Mouse (Mus musculus) forebrain, embryonic 11.5 days (tissue): ENCODE measurements around the gene Emilin1. TPM values are rescaled to one million over a fixed set of nuclear protein-coding genes. Genes with fewer than 3 reads are reported as not detected.

Source experiments
- ATAC-seq: fragments of 200-750 bp; cut with Nextera tagmentation; replicated peaks from 2 replicates; pipeline ENCODE4 v1.8.0; 2017; ENCODE audit warnings: moderate TSS enrichment; ENCODE audit not compliant: low FRiP score
- DNase-seq: peaks from one replicate; pipeline ENCODE4 v3.0.0-alpha.2; 2017; ENCODE audit warnings: low spot score
- H3K27ac ChIP-seq: fragments of 300-500 bp; sonication (generic); 2 replicates; pipeline ENCODE4 v1.5.1; 2014; ENCODE audit warnings: low read depth, low read length
- H3K27me3 ChIP-seq: fragments of 300-500 bp; sonication (generic); 2 replicates; pipeline ENCODE4 v1.6.1; 2014; ENCODE audit warnings: mild to moderate bottlenecking, low read length, mixed read lengths; ENCODE audit not compliant: control insufficient read depth, insufficient read depth
- H3K36me3 ChIP-seq: fragments of 300-500 bp; sonication (generic); 2 replicates; pipeline ENCODE4 v1.6.1; 2014; ENCODE audit warnings: mild to moderate bottlenecking, low read length, moderate library complexity, mixed read lengths; ENCODE audit not compliant: control insufficient read depth, insufficient read depth
- H3K4me1 ChIP-seq: fragments of 300-500 bp; sonication (generic); replicated peaks from 2 replicates; pipeline ENCODE4 v1.6.1; 2014; ENCODE audit warnings: low read length, mixed read lengths; ENCODE audit not compliant: control insufficient read depth, insufficient read depth
- H3K4me2 ChIP-seq: fragments of 300-500 bp; sonication (generic); 2 replicates; pipeline ENCODE4 v1.6.1; 2014; ENCODE audit warnings: low read depth, mild to moderate bottlenecking, low read length, moderate library complexity, mixed read lengths; ENCODE audit not compliant: severe bottlenecking
- H3K4me3 ChIP-seq: fragments of 300-500 bp; sonication (generic); 2 replicates; pipeline ENCODE4 v1.5.1; 2014; ENCODE audit warnings: low read depth, low read length
- H3K9ac ChIP-seq: fragments of 300-500 bp; sonication (generic); 2 replicates; pipeline ENCODE4 v1.6.1; 2014; ENCODE audit warnings: low read length
- H3K9me3 ChIP-seq: fragments of 300-500 bp; sonication (generic); 2 replicates; pipeline ENCODE4 v1.6.1; 2016; ENCODE audit warnings: low read length, mixed read lengths; ENCODE audit not compliant: control insufficient read depth
- WGBS: fragments of 180-500 bp; shearing (Covaris S2); extraction: QIAGEN DNeasy Blood & Tissue Kit; methylation state at CpG from one replicate; pipeline ENCODE4 v1.1.7; 2014; 5-methylcytosine and 5-hydroxymethylcytosine counted together
- polyA plus RNA-seq: library from polyadenylated mRNA; unstranded; fragments of >200 nt; fragmentation: Nextera tagmentation; extraction: Ambion mirVana; gene quantifications from 2 replicates; pipeline ENCODE4 v1.2.1, GENCODE M21; 2014

Emilin1 gene
- polyA plus RNA-seq, 1 experiment from 2014 or later: 44.6 TPM

DNA sequence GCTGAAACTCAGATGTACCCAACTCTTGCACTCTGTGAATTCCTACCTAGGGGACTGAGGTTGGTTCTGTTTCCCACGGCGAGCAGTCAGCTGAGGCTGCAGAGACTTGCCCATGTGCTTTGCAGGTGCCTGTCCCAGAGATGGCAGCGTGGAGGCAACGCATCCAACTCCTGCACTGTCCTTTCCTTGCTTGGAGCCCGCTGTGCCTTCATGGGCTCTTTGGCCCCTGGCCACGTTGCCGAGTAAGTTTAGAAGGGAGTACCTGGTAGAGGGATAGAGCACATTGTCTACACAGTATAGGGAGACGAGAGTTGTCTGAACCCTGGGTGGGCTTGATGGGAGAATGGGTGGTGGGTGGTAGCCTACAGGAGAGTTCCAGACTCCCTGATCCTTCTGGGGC is 11.4 kb downstream of the Emilin1 start:
- no peak for ATAC-seq
- no peak overlapping the region for H3K9ac ChIP-seq
- 86% methylated on average over 8 of the region's 8 CpGs for WGBS

GRCm38 (mm10) chr5:30925217-30925616 is 12.0 kb downstream of the Emilin1 start:
- 96% methylated on average over 5 of the region's 5 CpGs for WGBS
- no peaks in the 10 kb centered on the region for H3K36me3 ChIP-seq
- ATAC-seq: no peak

More for the DNA sequence above, 11.4 kb downstream of the Emilin1 start:
- Histone ChIP-seq H3K9me3 (no peaks in the 10 kb centered on the region), H3K4me1 (peaks cover 10% of the 10 kb centered on the region), H3K27ac (no peak overlapping the region), H3K4me2 (no peak overlapping the region), H3K36me3 (no peaks in the 10 kb centered on the region), H3K27me3 (no peaks in the 10 kb centered on the region), H3K4me3 (no peak overlapping the region)
- DNase-seq: no peak

GRCm38 (mm10) chr5:30926073-30926472 is 12.9 kb downstream of the Emilin1 start:
- no peak overlapping the region for H3K9ac ChIP-seq

More at GRCm38 (mm10) chr5:30925217-30925616, 12.0 kb downstream of the Emilin1 start:
- H3K27ac ChIP-seq: no peak overlapping the region
- no peak overlapping the region for H3K4me3 ChIP-seq
- no peaks in the 10 kb centered on the region for H3K27me3 ChIP-seq
- H3K9ac ChIP-seq: no peak overlapping the region
- no peak overlapping the region for H3K4me2 ChIP-seq
- no peaks in the 10 kb centered on the region for H3K9me3 ChIP-seq
- H3K4me1 ChIP-seq: peaks cover 10% of the 10 kb centered on the region
- no peak for DNase-seq

GRCm38 (mm10) chr5:30927945-30928529 is 14.8 kb downstream of the Emilin1 start:
- DNase-seq: no peak
- Histone ChIP-seq H3K9ac (no peak overlapping the region), H3K36me3 (no peaks in the 10 kb centered on the region), H3K27me3 (no peaks in the 10 kb centered on the region), H3K4me3 (no peak overlapping the region), H3K4me1 (no peaks in the 10 kb centered on the region), H3K27ac (no peak overlapping the region), H3K4me2 (peak overlapping the region; percentile 27; the same call in 1 of the 2 replicates), H3K9me3 (no peaks in the 10 kb centered on the region)
- ATAC-seq: 0 out of 2 replicates have a peak, but pooled peaks have one; percentile 53
- WGBS: 45% methylated on average over 7 of the region's 7 CpGs

More at GRCm38 (mm10) chr5:30926073-30926472, 12.9 kb downstream of the Emilin1 start:
- H3K27ac ChIP-seq: no peak overlapping the region
- H3K4me2 ChIP-seq: no peak overlapping the region
- H3K4me1 ChIP-seq: peaks cover 7% of the 10 kb centered on the region
- H3K36me3 ChIP-seq: no peaks in the 10 kb centered on the region
- H3K4me3 ChIP-seq: no peak overlapping the region
- 81% methylated on average over 2 of the region's 2 CpGs for WGBS
- no peaks in the 10 kb centered on the region for H3K9me3 ChIP-seq
- no peaks in the 10 kb centered on the region for H3K27me3 ChIP-seq
- no peak for DNase-seq
- ATAC-seq: no peak

- no peak overlapping the region for H3K4me3 ChIP-seq
- H3K4me2 ChIP-seq: no peak overlapping the region
- H3K9ac ChIP-seq: no peak overlapping the region
- no peaks in the 10 kb centered on the region for H3K4me1 ChIP-seq
- no peaks in the 10 kb centered on the region for H3K9me3 ChIP-seq
- no peaks in the 10 kb centered on the region for H3K36me3 ChIP-seq
- H3K27me3 ChIP-seq: no peaks in the 10 kb centered on the region
- DNase-seq (no peak), ATAC-seq (0 out of 2 replicates have a peak, but pooled peaks have one; percentile 27)
- no peak overlapping the region for H3K27ac ChIP-seq
- 48% methylated on average over 4 of the region's 4 CpGs for WGBS
These were observed 16.9 kb downstream of the Emilin1 start for GRCm38 (mm10) chr5:30930121-30930520.

GRCm38 (mm10) chr5:30930846-30931245 is 17.6 kb downstream of the Emilin1 start:
- 87% methylated on average over 6 of the region's 6 CpGs for WGBS
- no peak overlapping the region for H3K4me3 ChIP-seq
- H3K36me3 ChIP-seq: no peaks in the 10 kb centered on the region
- H3K4me2 ChIP-seq: no peak overlapping the region
- H3K9me3 ChIP-seq: no peaks in the 10 kb centered on the region
- ATAC-seq (no peak), DNase-seq (no peak)
- H3K27ac ChIP-seq: no peak overlapping the region
- no peaks in the 10 kb centered on the region for H3K27me3 ChIP-seq
- H3K4me1 ChIP-seq: no peaks in the 10 kb centered on the region
- no peak overlapping the region for H3K9ac ChIP-seq

DNA sequence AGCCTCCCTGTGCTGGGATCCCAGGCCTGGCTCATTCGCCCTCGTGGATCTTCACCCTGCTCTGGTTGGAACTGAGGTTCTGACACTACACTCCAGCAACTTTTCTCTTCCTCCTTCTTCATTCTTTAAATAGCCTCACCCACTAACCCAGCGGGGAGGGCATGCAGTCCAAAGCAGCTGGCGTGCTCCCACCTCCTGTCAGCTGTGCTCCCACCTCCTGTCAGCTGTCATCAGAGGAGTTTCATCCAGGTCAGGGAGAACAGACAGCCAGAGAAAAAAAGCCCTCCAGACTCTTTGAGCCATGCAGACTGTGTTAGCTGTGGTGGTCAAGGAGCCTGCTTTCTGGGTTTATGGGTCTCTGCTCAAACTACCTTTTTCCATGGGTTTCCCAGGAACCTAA is 18.2 kb downstream of the Emilin1 start:
- Histone ChIP-seq H3K4me2 (no peak overlapping the region), H3K4me3 (no peak overlapping the region), H3K27ac (no peak overlapping the region), H3K9ac (no peak overlapping the region), H3K9me3 (no peaks in the 10 kb centered on the region), H3K36me3 (no peaks in the 10 kb centered on the region), H3K27me3 (no peaks in the 10 kb centered on the region), H3K4me1 (no peaks in the 10 kb centered on the region)
- DNase-seq (no peak), ATAC-seq (no peak)
- 86% methylated on average over 4 of the region's 4 CpGs for WGBS

DNA sequence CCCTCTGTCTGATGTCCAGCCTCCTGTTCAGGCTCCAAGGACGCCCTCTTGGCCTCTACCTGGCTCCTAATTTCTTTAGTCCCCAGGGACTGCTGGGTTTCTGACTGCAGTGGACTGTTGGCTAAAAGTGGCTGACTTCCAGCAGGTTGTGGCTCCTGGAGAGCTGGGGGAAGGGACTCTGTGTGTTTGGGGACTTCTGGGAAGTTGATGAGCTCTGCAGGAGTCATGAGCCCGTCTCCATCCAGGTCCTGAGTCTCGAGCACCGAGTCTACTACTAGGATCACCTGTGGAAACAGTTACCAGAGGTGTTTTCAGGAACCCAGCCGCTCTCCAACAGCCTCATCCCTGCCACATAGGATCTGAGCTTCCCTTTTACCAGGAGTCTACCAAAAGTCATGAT is 20.5 kb downstream of the Emilin1 start:
- H3K4me1 ChIP-seq: no peaks in the 10 kb centered on the region
- no peak overlapping the region for H3K4me3 ChIP-seq
- no peak overlapping the region for H3K9ac ChIP-seq
- DNase-seq (no peak), ATAC-seq (no peak)
- WGBS: 75% methylated on average over 5 of the region's 5 CpGs
- no peaks in the 10 kb centered on the region for H3K9me3 ChIP-seq
- H3K27me3 ChIP-seq: no peaks in the 10 kb centered on the region
- H3K36me3 ChIP-seq: no peaks in the 10 kb centered on the region
- H3K27ac ChIP-seq: no peak overlapping the region
- no peak overlapping the region for H3K4me2 ChIP-seq
